Mouse (Mus musculus): Measurements from ENCODE around the gene Arhgap4.

- no peak for TF ChIP-seq CTCF (IDR thresholded peaks at IDR 0.05; ENCODE audit: low read depth, low read length)
- TF ChIP-seq POLR2AphosphoS5 (IDR thresholded peaks at IDR 0.05; ENCODE audit: insufficient replicate concordance, low read depth, low read length): no peak
- TF ChIP-seq TAL1 (conservative IDR thresholded peaks at IDR 0.05; ENCODE audit: low read depth, low read length): no peak
- TF ChIP-seq GATA1 (IDR thresholded peaks at IDR 0.05; ENCODE audit: borderline replicate concordance, low read length): no peak
Measured at GRCm38 (mm10) chrX:73897959-73898358, 23.7 kb downstream of the Arhgap4 start.
